Mouse (Mus musculus): ENCODE data around the gene Plekhm3. TPM values are rescaled to one million over a fixed set of nuclear protein-coding genes. Genes with fewer than 3 reads are reported as not detected.

The Plekhm3 gene
- polyA plus RNA-seq, 1 experiment from 2014 or later: 5.0 TPM

Other genes with a start within 250 kb of the Plekhm3 start
- 2.1 and 2.4 TPM in 2 replicates for gene Fzd5, start 219.1 kb downstream of the Plekhm3 start, polyA plus RNA-seq (2015; fragmentation: Nextera tagmentation; extraction: Ambion mirVana)
- 3.0 and 3.9 TPM in 2 replicates for gene Akr1cl, start 75.9 kb upstream of the Plekhm3 start, polyA plus RNA-seq (2015; fragmentation: Nextera tagmentation; extraction: Ambion mirVana)
- gene Cryge, start 94.3 kb upstream of the Plekhm3 start, polyA plus RNA-seq (2015; fragmentation: Nextera tagmentation; extraction: Ambion mirVana): not detected in 2 replicates
- gene Crygd, start 106.6 kb upstream of the Plekhm3 start, polyA plus RNA-seq (2015; fragmentation: Nextera tagmentation; extraction: Ambion mirVana): not detected in 2 replicates
- gene Crygc, start 116.9 kb upstream of the Plekhm3 start, polyA plus RNA-seq (2015; fragmentation: Nextera tagmentation; extraction: Ambion mirVana): not detected in 2 replicates
- gene Crygb, start 125.5 kb upstream of the Plekhm3 start, polyA plus RNA-seq (2015; fragmentation: Nextera tagmentation; extraction: Ambion mirVana): not detected in 2 replicates
- gene Cryga, start 146.5 kb upstream of the Plekhm3 start, polyA plus RNA-seq (2015; fragmentation: Nextera tagmentation; extraction: Ambion mirVana): not detected in 2 replicates
- gene Gm28845, start 162.7 kb upstream of the Plekhm3 start, polyA plus RNA-seq (2015; fragmentation: Nextera tagmentation; extraction: Ambion mirVana): 0.29 TPM in 1 of 2 replicates, not detected in the other
- 2.0 and 2.8 TPM in 2 replicates for gene D630023F18Rik, start 166.4 kb upstream of the Plekhm3 start, polyA plus RNA-seq (2015; fragmentation: Nextera tagmentation; extraction: Ambion mirVana)
- 293 and 329 TPM in 2 replicates for gene Idh1, start 229.7 kb upstream of the Plekhm3 start, polyA plus RNA-seq (2015; fragmentation: Nextera tagmentation; extraction: Ambion mirVana)
- 10.0 and 11.1 TPM in 2 replicates for gene Pikfyve, start 229.9 kb upstream of the Plekhm3 start, polyA plus RNA-seq (2015; fragmentation: Nextera tagmentation; extraction: Ambion mirVana)

Data from kidney, embryonic 16.5 days (tissue).